Mouse (Mus musculus) E14TG2a.4 (cell line): ENCODE measurements at regions not wholly inside any gene's neighbourhood (a gene's known extent, or its start where the extent isn't known, plus 50 kb on each side); places are given as distances from the start of the nearest gene placed in this dataset.

Experiments
- CTCF ChIP-seq: conservative IDR thresholded peaks from 2 replicates; pipeline ENCODE4 v1.5.1; 2014; ENCODE audit warnings: low read length
- NANOG ChIP-seq: IDR thresholded peaks from 2 replicates; pipeline ENCODE4 v1.6.1; 2014; ENCODE audit warnings: borderline replicate concordance, low read length, mixed read lengths

GRCm38 (mm10) chr5:75863358-75863757 is 114.9 kb downstream of the Kdr start:
- TF ChIP-seq CTCF: no peak
- TF ChIP-seq NANOG: no peak
